Mouse (Mus musculus): ENCODE data around the gene Slc16a9. TPM values are rescaled to one million over a fixed set of nuclear protein-coding genes. Genes with fewer than 3 reads are reported as not detected.
"Not testable (repeated sequence)": the region's sequence is repeated elsewhere in the genome, so short reads cannot be mapped to it uniquely, and the experiment has no call there.

Gene Slc16a9
- polyA plus RNA-seq, 1 experiment from 2014 or later: 3.8 TPM

DNA sequence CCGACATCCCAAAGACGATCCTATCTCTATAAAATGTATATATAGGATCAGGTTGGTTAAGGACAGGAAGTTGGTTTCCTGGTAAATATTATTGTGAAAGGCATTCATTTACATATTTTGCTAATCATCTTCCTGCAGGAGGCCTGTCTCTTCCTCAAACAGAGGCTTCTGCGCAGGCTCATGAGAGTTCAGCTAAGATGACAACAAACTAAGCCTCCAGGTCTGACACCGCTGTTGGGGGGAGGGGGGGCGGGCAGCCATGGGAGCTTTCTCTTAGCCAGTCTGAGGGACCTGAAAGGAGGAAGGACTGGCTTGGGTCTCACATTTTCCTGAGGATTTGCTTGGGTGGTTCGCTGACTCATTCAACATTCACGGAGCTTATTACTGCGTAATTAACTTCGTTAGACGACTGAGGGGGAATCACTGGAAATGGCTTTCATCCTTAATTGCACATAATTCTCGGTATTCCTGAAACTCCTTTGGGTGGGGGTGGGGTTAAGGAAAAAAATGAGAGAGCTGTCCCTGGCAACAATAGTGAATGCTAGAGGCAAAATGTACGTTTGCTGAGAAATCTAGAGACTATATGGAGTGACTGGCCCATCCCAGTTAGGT is 43.9 kb upstream of the Slc16a9 start:
- Histone ChIP-seq H3K27ac (ENCODE audit: low read depth, low read length) (no peak overlapping the region), H3K4me1 (ENCODE audit: control insufficient read depth, insufficient read depth, low read length) (peaks cover 7% of the 10 kb centered on the region; the same call in 1 of the 2 replicates), H3K4me2 (replicated peaks; ENCODE audit: low read depth, low read length) (no peak overlapping the region), H3K4me3 (ENCODE audit: low read length) (no peak overlapping the region), H3K9me3 (ENCODE audit: control insufficient read depth, low read length) (peaks cover 6% of the 10 kb centered on the region), H3K36me3 (ENCODE audit: control insufficient read depth, insufficient read depth, low read length) (no peaks in the 10 kb centered on the region), H3K27me3 (ENCODE audit: control insufficient read depth, insufficient read depth, low read length) (no peaks in the 10 kb centered on the region), H3K9ac (ENCODE audit: low read depth, low read length) (no peak overlapping the region)
- no peak for ATAC-seq (ENCODE audit: low FRiP score, low TSS enrichment)
- 61% methylated on average over 12 of the region's 12 CpGs for WGBS

DNA sequence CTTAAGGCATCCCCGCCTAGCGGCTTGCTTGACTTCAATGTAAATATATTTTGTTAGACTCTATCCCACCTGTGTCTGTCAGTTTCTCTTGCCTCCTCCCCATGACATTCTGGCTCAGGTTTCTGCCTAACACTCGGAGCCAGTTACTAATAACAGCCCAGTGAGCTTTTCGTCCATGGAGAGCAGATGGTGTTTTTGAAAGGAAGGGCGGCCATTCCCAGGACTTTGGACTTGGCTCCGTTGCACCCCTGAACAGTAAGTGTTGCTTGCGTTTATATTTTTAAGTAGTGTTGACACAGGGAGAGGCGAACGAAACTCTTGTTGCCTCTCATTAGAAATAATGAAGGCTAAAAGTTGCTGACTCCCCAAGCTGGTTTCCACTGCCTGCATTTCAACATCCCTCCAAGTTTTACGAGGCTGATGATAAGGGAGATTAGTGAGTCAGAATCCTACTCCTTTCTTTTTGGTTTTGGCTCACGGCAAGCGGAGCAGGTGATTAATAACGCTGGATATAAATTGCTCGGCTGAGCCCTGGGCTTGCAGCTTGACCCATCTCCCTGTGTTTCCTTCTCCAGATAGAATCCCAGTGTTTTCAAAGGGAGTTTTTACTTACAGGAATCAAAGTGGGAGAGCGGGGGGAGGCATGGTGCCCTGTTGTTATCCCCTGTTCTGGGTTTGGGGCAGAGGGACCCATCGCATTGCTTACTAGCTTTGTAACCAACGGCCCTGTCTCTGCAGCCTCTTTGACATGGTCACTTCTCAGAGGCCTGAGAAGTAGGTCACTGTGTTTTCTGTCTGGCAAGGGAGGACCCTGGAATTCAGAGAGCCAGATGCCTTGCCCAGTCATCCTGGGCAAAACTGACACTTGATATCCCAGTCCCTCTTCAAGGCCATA is 40.1 kb upstream of the Slc16a9 start, which contains the start of gene Mrln:
Mrln (plus strand) TSS at position 160 of the 895 bp plus-strand sequence.
- Histone ChIP-seq H3K27ac (ENCODE audit: low read depth, low read length) (peak within 1 kb of the TSS; percentile 75), H3K4me3 (ENCODE audit: low read length) (no peak within 1 kb of the TSS), H3K9ac (ENCODE audit: low read depth, low read length) (0 out of 2 replicates have a peak within 1 kb of the TSS, but pooled peaks have one; percentile 2), H3K36me3 (ENCODE audit: control insufficient read depth, insufficient read depth, low read length) (no peaks in the 10 kb centered on the region), H3K9me3 (ENCODE audit: control insufficient read depth, low read length) (peaks cover 6% of the 10 kb centered on the region), H3K27me3 (ENCODE audit: control insufficient read depth, insufficient read depth, low read length) (no peaks in the 10 kb centered on the region), H3K4me2 (replicated peaks; ENCODE audit: low read depth, low read length) (peak within 1 kb of the TSS; percentile 1; the same call in 1 of the 2 replicates), H3K4me1 (ENCODE audit: control insufficient read depth, insufficient read depth, low read length) (peaks cover 6% of the 10 kb centered on the region; the same call in 1 of the 2 replicates)
- ATAC-seq (ENCODE audit: low FRiP score, low TSS enrichment): peak; percentile 63
- 16% methylated on average over 17 of the region's 17 CpGs for WGBS

DNA sequence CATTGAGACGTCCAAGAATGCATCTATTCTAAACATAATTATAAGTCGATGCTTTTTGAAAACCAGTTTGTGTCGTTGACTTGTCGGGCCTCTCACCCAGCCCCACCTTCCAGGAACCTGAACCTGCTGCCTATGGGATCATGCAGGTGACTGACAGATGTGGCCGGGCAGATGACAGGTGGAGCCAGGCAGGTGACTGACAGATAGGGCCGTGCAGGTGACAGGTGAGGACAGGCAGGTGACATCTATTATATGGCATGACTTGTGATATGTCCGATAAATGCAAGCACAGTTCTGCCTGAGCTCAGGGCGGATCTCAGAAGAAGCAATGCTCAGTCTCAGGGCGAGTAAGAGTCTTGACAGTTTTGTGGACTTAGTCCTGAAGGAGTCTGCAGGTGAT is 33.6 kb upstream of the Slc16a9 start:
- Histone ChIP-seq H3K27ac (ENCODE audit: low read depth, low read length) (no peak overlapping the region), H3K4me1 (ENCODE audit: control insufficient read depth, insufficient read depth, low read length) (no peaks in the 10 kb centered on the region), H3K4me3 (ENCODE audit: low read length) (no peak overlapping the region), H3K27me3 (ENCODE audit: control insufficient read depth, insufficient read depth, low read length) (no peaks in the 10 kb centered on the region), H3K4me2 (replicated peaks; ENCODE audit: low read depth, low read length) (no peak overlapping the region), H3K36me3 (ENCODE audit: control insufficient read depth, insufficient read depth, low read length) (no peaks in the 10 kb centered on the region), H3K9me3 (ENCODE audit: control insufficient read depth, low read length) (no peaks in the 10 kb centered on the region), H3K9ac (ENCODE audit: low read depth, low read length) (no peak overlapping the region)
- 83% methylated on average over 9 of the region's 9 CpGs for WGBS
- no peak for ATAC-seq (ENCODE audit: low FRiP score, low TSS enrichment)

DNA sequence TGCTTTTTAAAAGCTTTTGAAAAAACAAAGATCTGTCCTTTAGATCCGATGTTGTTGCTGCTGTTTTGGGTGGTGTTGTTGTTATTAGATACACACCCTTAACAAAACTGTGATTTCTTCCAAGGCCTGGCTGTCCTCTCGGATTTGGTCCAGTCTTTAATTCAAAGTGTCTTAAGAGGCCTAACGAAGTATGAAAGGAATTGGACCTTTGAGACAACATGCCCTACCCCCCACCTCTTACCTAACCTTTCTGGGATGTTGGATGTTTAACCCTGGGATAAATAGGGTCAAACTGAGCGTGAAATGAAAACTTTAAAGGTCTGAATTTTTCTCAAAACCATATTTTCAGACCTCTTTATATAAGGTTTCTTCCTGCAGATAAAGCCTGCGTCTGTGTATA is 23.9 kb upstream of the Slc16a9 start:
- H3K27ac ChIP-seq (ENCODE audit: low read depth, low read length): no peak overlapping the region
- H3K4me2 ChIP-seq (replicated peaks; ENCODE audit: low read depth, low read length): no peak overlapping the region
- no peaks in the 10 kb centered on the region for H3K36me3 ChIP-seq (ENCODE audit: control insufficient read depth, insufficient read depth, low read length)
- H3K27me3 ChIP-seq (ENCODE audit: control insufficient read depth, insufficient read depth, low read length): no peaks in the 10 kb centered on the region
- no peaks in the 10 kb centered on the region for H3K9me3 ChIP-seq (ENCODE audit: control insufficient read depth, low read length)
- no peak for ATAC-seq (ENCODE audit: low FRiP score, low TSS enrichment)
- WGBS: 69% methylated on average over 5 of the region's 5 CpGs
- H3K9ac ChIP-seq (ENCODE audit: low read depth, low read length): no peak overlapping the region
- no peaks in the 10 kb centered on the region for H3K4me1 ChIP-seq (ENCODE audit: control insufficient read depth, insufficient read depth, low read length)
- H3K4me3 ChIP-seq (ENCODE audit: low read length): no peak overlapping the region

DNA sequence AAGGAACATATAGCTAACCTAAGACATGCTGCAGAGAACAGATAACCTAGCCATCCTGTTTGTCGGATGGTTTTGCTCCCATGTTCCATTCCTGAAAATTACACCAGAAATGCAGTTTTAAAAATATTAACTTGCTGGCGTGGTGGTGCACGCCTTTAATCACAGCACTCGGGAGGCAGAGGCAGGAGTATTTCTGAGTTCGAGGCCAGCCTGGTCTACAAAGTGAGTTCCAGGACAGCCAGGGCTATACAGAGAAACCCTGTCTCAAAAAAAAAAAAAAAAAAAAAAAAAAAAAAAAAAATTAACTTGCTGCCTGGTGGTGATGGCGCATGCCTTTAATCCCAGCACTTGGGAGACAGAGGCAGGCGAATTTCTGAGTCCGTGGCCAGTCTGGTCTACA is 22.7 kb upstream of the Slc16a9 start:
- WGBS: 94% methylated on average over 8 of the region's 8 CpGs
- H3K27ac ChIP-seq (ENCODE audit: low read depth, low read length); ATAC-seq (ENCODE audit: low FRiP score, low TSS enrichment); H3K4me2 ChIP-seq (replicated peaks; ENCODE audit: low read depth, low read length); H3K9me3 ChIP-seq (ENCODE audit: control insufficient read depth, low read length); H3K27me3 ChIP-seq (ENCODE audit: control insufficient read depth, insufficient read depth, low read length); H3K9ac ChIP-seq (ENCODE audit: low read depth, low read length); H3K36me3 ChIP-seq (ENCODE audit: control insufficient read depth, insufficient read depth, low read length); H3K4me3 ChIP-seq (ENCODE audit: low read length); H3K4me1 ChIP-seq (ENCODE audit: control insufficient read depth, insufficient read depth, low read length): not testable (repeated sequence)

DNA sequence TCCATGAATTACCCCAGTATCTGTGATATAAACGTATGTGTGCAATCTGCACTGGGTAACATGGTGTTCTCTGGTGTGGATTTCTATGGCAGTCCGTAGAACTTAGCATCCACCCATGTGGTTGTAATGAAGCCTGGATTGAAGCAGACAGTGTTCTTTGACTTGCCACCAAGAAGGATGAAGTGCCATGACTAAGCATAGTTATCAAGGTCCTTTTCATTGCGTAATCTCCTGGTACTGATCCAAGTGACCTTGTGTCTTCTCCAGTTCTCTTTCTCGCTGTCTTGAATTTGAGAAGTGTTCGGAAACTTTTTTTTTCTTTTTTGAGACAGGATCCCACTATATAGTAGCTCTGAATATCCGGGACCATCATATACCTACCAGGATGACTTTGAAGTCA is 20.3 kb upstream of the Slc16a9 start:
- Histone ChIP-seq H3K27me3 (ENCODE audit: control insufficient read depth, insufficient read depth, low read length) (no peaks in the 10 kb centered on the region), H3K27ac (ENCODE audit: low read depth, low read length) (no peak overlapping the region), H3K9ac (ENCODE audit: low read depth, low read length) (no peak overlapping the region), H3K4me2 (replicated peaks; ENCODE audit: low read depth, low read length) (no peak overlapping the region), H3K36me3 (ENCODE audit: control insufficient read depth, insufficient read depth, low read length) (no peaks in the 10 kb centered on the region), H3K4me3 (ENCODE audit: low read length) (no peak overlapping the region), H3K4me1 (ENCODE audit: control insufficient read depth, insufficient read depth, low read length) (no peaks in the 10 kb centered on the region), H3K9me3 (ENCODE audit: control insufficient read depth, low read length) (no peaks in the 10 kb centered on the region)
- WGBS: 92% methylated on average over 6 of the region's 6 CpGs
- ATAC-seq (ENCODE audit: low FRiP score, low TSS enrichment): no peak

DNA sequence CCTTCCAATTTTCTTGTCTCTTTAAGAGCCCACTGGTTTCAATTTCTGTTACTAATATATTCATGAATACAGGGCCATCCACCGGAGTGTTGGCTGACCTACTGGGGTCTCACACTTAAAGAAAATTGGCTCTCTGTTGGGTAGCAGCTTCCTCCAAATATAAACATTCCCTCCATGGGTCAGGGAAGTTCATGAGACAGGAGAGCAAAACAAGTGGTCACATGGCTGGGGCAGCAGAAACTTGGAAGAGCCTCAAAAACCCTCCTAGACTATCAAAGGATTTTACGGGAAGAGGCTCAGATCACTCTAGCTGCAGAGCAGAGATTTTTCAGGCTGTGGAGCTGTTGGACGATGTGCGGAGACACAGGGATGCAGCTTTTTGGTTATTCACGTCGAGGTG is 19.1 kb upstream of the Slc16a9 start:
- Histone ChIP-seq H3K9me3 (ENCODE audit: control insufficient read depth, low read length) (no peaks in the 10 kb centered on the region), H3K9ac (ENCODE audit: low read depth, low read length) (no peak overlapping the region), H3K4me3 (ENCODE audit: low read length) (no peak overlapping the region), H3K4me2 (replicated peaks; ENCODE audit: low read depth, low read length) (no peak overlapping the region), H3K27me3 (ENCODE audit: control insufficient read depth, insufficient read depth, low read length) (no peaks in the 10 kb centered on the region), H3K4me1 (ENCODE audit: control insufficient read depth, insufficient read depth, low read length) (no peaks in the 10 kb centered on the region), H3K27ac (ENCODE audit: low read depth, low read length) (no peak overlapping the region), H3K36me3 (ENCODE audit: control insufficient read depth, insufficient read depth, low read length) (no peaks in the 10 kb centered on the region)
- WGBS: 75% methylated on average over 6 of the region's 6 CpGs
- ATAC-seq (ENCODE audit: low FRiP score, low TSS enrichment): no peak

DNA sequence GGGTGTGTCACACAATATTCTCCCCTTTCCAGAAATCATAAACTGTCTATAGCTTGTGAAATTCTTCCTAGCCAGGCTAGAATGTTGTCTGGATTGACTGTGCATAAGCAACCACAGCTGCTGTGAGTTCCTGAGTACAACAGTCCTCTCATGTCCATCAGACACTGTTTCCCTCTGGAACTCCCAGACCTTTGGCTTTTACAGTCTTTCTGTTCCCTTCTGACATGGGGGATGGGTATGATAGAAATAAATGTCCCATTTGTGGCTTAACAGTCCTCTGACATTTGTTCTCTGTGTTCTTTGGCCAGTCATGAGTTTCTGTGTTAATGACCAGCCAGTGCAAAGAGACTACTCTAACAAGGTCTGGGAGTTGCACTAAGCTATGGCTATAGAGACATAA is 18.3 kb upstream of the Slc16a9 start:
- Histone ChIP-seq H3K27me3 (ENCODE audit: control insufficient read depth, insufficient read depth, low read length) (no peaks in the 10 kb centered on the region), H3K9me3 (ENCODE audit: control insufficient read depth, low read length) (no peaks in the 10 kb centered on the region), H3K36me3 (ENCODE audit: control insufficient read depth, insufficient read depth, low read length) (no peaks in the 10 kb centered on the region), H3K4me1 (ENCODE audit: control insufficient read depth, insufficient read depth, low read length) (no peaks in the 10 kb centered on the region), H3K4me2 (replicated peaks; ENCODE audit: low read depth, low read length) (no peak overlapping the region), H3K9ac (ENCODE audit: low read depth, low read length) (no peak overlapping the region), H3K4me3 (ENCODE audit: low read length) (no peak overlapping the region), H3K27ac (ENCODE audit: low read depth, low read length) (no peak overlapping the region)
- ATAC-seq (ENCODE audit: low FRiP score, low TSS enrichment): no peak

DNA sequence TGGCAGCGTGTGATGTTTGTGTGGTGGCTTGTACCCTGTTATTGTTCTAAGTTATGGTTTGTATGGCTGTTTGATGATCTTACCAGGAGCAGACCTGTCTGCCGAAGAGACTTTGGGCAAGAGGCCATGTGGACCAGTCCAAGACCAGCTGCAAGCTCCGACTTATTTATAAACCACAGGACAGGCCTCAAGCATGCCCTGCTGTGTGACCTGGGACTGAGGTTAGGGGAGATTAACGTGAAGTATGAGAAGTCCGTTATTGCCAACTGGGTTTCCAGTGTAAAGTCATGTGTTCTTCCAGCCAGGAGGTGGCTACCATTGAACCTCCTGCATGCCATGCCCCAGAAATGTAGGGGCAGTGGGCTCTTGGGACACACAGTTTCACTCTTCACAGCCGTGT is 14.5 kb upstream of the Slc16a9 start:
- H3K9me3 ChIP-seq (ENCODE audit: control insufficient read depth, low read length): no peaks in the 10 kb centered on the region
- WGBS: 87% methylated on average over 6 of the region's 6 CpGs
- H3K4me2 ChIP-seq (replicated peaks; ENCODE audit: low read depth, low read length): no peak overlapping the region
- H3K27ac ChIP-seq (ENCODE audit: low read depth, low read length): no peak overlapping the region
- no peak overlapping the region for H3K9ac ChIP-seq (ENCODE audit: low read depth, low read length)
- no peaks in the 10 kb centered on the region for H3K36me3 ChIP-seq (ENCODE audit: control insufficient read depth, insufficient read depth, low read length)
- H3K27me3 ChIP-seq (ENCODE audit: control insufficient read depth, insufficient read depth, low read length): no peaks in the 10 kb centered on the region
- H3K4me3 ChIP-seq (ENCODE audit: low read length): no peak overlapping the region
- H3K4me1 ChIP-seq (ENCODE audit: control insufficient read depth, insufficient read depth, low read length): no peaks in the 10 kb centered on the region
- ATAC-seq (ENCODE audit: low FRiP score, low TSS enrichment): no peak

Data from kidney, embryonic 14.5 days (tissue).